Mouse (Mus musculus) yolk sac, embryonic 10.5 days (tissue): ENCODE data around the gene Galnt14.

ENCODE experiments used
- DNase-seq: peaks from one replicate; pipeline ENCODE4 v3.0.0-alpha.2; 2017; ENCODE audit warnings: low spot score

Gene Galnt14

DNA sequence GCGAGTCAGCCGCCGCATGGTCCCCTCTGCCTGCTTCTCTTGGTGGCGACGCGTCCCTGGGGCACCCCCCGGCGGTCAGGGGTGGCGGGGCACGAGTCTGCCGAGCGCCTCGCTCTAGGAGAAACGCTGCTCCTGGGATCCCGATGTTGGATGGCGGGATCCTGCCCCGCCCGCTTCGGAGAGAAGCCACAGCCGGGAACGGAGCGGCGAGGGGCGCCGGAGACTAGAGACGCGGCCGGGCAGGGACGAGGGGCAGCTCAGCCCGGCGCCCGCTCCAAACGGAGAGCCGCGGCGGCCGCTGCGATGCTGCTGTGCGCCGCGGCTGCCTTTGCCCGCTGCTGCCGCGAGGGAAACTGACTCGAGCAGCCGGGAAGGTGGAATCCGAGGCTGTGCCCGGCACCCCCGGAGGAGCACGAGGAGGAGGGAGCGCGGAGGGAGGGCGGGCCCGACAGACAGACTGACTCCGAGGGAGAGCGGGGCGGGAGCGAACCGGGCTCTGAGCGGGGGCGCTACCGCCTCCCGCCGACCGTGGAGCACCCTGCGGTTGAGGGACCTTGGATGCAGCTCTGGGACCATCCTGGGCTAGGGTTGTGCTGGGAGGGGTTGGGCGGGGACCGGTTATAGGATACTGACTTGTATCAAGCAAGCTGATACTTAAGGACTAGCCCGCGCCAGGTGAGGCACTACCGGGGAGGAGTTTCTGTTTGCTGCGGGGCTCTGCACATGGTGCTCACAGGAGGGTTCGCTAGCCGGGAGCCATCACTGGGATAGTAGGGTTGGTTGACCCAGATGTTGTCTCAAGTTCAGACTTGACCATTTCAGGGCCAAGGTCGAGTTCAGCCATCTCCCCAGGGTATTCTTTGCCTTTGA lies at the start of gene Galnt14:
Gene Galnt14, minus strand, starts transcription at position 412 of the 870 bp plus-strand sequence.
- peak; percentile 38 for DNase-seq

DNA sequence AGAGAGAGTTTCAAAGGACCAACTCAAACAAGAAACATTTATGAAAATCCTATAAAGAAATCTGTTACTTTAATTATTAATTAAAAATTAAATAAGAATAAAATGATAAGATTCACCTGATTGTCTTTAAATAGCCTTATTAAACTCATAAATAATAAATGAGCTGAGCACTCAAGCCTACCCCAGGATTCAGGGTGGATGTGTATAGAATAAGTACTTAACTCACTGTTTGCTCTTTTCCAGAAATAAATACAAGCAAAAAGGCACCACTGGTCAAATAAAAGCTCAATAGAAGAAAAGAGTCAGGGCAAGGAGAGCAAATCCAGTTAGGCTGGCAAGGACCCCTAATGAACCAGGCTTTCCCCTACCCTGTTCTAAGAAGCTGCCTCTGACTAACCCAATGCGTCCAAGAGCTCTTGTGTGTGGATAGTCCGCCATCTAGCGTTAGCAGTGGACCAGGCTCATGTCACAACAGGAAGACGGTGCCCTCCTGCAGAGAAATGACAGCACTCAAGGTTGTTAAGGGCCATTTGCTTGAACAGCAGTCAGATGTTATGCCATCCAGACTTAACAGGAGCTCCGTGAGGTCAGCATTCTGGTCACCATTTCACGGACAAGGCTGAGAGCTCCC lies 33.5 kb upstream of the Galnt14 start:
- peak; percentile 53 for DNase-seq

DNA sequence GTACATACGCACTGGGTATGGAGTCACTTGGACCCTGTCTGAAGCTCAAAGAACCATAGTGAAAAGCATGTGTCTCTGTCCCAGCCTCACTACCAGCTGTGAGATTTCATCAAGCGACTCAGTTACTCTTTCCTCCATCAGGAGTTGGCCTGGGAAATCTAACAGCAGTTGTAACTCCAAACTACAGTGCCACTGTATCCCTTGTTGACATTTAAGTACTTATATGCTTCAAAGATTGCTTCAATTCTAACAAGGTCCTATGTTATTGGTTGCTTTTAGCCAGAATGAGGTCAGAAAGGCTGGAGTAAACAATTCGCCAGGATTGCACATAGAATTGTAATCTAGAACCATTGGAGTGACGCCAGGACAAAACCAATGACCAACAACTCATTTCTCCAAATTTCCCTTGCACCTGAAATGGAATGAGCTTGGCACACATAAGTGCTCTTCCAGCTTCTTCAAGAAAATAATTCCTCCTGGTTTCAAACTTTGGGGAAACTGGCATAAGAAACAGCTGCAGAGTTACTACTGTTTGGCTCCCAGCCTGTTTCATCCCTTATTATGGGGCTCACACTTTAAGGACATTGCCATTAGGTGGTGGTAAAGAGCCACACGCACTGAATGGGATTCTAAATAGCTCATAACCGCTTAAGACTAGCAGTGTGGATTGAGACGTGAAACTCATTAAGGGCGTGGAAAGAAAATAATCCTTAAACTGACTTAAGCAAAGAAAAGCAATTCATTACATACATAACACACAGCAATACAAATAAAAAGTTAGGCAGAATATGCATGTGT lies 13.8 kb upstream of the Galnt14 start:
- no peak for DNase-seq

DNA sequence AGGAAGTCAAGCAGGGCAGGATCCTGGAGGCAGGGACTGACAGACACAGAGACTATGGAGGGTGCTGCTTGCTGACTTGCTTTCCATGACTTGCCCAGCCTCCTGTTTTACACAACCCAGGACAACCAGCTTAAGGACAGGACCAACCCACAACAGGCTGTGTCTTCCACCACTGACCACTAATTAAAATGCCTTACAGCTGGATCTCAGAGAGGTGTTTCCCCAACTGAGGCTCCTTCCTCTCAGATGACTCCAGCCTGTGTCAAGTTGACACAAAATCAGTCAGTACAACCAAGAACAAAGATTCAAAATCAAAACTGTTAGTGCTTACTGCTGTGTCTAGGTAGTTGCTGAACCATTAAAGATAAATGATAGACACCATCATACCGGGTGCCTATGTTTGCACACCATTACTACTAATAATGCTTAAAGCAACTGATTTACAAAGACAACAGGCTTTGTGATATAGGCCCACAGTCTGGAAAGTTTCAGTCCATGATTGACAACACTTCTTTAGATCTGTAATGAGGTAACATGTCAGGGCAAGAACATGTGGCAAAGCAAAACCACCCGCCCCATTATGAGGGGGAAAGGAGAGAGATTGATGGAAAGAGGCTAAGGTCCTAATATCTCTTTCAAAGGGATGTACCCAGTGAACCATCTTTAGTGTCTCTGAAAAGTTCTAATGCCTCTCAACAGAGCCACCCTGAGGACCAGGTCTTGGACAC lies 8.9 kb upstream of the Galnt14 start:
- DNase-seq = no peak

DNA sequence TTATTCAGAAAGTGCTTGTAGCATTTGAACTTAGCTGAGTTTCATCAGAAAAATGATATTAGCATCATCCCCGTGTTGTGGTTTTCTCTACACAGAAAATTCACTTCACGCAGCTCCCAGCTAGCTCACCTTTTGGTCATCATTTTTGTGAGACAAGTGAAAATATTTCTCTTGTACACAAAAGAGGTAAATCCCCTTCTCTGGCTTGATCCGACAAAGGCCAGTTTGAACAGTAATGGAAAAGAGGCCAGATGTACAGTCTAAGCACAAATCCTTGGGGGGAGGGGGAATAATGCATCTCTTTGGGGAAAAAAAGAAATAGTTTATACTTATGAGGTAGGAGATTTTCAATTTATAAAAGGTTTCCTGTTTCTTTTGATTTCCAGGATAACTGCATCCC lies 6.4 kb upstream of the Galnt14 start:
- no peak for DNase-seq

DNA sequence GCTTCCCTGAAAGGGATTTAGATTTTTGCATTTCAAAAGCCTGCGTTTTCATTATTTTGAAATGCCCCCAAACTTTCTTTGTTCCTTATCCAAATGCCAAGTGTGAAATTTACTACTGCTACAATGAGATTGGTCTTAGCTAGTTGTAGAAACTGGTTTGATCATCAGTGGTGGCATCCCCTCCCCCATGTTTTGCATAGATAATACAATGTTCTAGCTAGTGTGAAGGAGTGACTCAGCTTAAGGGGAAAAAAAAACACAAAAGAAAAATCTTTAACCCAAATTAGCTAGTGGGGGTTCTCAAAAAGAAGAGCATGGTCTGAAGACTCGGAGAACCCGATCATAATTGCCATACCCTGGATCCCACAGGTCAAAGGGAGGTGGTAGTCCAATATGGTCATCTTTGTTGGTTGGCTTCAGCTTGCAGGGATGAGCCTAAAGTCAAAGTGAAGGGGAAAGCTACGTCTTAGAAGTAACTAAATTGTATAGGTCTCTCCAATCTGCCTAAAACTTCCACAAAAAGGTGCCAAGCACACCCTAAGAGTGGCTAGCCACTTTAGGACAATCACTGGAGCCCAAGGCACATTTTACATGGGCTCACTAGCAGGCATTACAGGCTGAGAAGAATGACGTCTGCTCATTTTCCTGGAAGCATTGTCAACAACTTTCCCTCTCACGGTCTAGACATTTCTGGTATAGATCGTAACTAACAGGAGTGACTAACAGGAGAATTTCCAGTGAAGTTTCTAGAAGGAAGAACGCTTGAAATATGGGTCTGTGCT lies 4.4 kb upstream of the Galnt14 start:
- no peak for DNase-seq

DNA sequence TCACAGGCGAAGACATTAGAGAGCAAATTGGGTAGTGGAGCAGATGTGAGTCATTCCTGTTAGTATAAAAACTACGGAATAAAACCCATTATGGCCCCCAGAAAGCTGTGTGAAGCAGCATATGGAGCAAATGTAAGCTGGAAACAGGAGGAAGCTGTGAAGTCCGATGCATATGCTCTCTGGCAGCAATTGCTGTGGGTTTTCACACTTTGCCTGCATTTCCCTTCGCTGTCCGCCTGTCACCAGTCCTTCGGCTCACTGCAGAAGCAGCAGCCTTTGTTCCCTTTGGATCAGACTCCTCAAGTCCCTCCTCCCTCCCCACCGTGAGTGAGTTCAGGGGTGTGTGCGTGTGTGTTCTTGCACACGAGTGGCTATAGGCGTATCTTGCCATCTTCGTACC lies 3.1 kb upstream of the Galnt14 start:
- no peak for DNase-seq

DNA sequence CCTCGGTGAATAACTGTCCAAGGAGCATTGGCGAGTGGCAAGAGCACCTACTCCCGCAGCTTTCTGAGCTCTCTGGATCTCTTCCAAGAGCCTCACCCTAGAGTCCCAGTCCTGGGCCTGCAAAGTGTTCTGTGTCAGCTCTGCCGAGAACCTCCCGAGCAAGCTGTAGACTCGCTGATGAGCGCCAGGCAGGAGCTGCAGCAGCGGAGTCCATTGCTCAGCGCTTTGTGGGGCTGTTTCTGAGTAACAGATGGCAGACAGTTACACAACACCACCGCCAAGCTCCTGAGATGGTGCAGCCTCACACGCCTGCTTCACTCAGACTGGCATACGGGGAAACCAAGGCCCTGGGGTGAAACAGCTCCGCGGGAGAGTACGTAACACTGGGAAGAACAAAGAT lies 1.7 kb upstream of the Galnt14 start:
- no peak for DNase-seq

DNA sequence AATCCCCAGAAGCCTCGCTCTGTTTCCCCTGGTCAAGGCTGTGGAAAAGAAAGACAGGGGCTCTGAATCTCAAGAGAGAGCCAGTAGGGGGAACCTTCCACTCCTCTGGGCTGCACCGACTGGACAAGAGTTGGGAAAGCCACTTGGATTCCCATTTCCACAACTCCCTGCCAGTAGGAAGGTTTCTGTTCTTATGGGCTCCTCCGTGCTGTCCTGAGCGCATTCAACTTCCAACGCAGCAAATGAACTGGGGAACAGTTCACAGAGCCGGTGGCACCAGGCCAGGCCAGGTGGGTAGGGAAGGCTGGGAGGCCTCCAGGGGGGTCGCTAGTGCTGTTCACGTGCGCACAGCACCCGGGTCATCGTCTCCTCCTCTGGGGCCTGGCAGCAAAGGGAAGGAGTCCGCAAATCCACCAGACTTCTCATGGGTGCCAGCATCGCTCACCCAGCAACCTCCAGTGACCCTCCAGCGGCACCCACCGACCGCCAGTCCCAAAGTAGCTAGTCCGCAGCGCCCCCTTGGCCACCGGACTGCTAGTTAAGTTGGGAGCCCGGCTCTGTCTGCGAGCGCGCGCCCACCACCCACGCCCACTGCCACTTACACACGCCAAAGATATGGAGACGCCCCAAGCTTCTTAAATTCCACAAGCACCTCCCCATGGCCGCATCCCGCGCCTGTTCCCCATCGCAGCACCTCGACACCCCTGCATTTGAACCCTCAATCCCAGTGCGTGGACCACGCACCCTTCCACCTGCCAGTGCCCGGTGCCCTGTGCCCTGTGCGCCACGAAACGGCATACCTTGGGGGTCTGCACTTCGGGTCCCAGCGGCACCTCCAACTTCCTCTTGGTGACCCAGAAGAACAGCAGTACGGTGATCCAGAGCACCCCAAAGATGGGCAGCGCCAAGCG lies 867 bp downstream of the Galnt14 start:
- DNase-seq = peak; percentile 7

DNA sequence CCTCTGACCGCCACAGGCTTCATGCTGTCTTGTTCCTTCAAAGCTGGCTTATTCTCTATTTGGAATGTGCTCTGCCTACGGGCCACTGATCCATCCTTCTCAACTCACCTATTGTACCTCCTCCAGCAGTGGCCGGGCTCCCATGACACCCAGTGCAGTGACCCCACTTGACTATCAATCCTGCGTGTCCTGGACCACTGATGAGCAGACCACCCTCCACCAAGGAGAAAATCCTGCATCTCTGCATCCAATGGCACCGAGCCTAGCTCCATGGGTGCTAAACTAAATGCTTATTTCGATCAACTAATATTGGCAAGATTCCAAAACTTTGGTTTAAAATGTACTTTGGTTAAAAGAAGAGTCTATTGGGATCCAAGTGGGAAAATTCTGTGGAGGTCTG lies 1.8 kb downstream of the Galnt14 start:
- no peak for DNase-seq

DNA sequence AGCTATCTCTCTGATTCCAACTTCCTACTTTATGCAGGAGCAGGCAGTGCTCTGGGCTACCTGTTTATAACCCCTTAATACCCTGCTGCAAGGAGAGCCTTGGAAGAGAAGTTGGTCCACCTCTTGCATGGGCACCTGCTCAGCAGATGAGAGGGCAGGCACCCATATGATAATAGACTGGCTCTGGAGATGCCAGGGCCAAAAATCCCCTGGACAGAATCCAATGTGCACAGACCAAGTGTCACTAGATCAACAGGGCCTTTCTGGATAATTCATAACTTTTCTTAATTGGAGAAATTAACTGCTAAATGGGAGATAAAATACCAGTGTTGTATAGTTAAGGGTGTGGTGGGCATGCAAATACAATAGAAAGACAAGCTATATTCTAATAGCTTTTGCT lies 6.7 kb downstream of the Galnt14 start:
- DNase-seq = no peak

DNA sequence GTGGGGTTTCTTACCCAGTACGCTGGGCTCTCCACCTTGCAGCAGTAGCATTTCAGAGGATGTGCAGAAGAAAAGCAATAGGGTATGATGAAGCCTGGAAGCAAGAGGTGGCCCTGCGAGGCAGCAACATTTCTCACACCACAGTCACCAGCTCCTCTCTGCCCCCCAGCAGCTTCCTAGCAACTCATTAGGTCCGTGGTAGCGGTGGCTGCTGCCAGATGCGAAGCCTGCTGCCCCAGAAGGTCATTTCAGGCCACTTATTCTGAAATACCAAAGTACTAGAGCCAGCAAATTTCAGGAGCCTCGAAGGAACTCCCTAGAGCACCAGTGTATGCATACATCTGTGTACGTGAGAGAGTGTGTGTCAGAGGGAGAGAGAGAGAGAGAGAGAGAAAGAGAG lies 9.2 kb downstream of the Galnt14 start:
- DNase-seq = no peak

DNA sequence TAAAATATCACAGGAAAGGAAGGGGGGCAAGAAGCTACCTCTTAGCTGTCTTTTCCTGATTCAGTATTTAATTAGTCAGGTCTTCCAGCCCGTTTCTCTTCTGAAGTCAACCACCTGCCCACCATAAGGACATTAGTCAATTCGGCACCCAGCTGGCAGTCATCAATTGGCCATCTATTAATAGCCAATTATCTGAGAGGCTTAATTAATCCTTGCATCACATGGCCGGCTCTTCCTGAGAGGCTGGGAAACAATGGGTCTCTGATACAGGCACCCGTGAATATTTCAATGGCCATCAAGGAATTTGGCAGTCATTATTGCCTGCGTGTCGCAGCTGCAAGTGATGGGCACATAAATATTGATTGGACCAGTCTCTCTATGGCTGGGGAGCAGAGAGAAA lies 10.4 kb downstream of the Galnt14 start:
- no peak for DNase-seq

DNA sequence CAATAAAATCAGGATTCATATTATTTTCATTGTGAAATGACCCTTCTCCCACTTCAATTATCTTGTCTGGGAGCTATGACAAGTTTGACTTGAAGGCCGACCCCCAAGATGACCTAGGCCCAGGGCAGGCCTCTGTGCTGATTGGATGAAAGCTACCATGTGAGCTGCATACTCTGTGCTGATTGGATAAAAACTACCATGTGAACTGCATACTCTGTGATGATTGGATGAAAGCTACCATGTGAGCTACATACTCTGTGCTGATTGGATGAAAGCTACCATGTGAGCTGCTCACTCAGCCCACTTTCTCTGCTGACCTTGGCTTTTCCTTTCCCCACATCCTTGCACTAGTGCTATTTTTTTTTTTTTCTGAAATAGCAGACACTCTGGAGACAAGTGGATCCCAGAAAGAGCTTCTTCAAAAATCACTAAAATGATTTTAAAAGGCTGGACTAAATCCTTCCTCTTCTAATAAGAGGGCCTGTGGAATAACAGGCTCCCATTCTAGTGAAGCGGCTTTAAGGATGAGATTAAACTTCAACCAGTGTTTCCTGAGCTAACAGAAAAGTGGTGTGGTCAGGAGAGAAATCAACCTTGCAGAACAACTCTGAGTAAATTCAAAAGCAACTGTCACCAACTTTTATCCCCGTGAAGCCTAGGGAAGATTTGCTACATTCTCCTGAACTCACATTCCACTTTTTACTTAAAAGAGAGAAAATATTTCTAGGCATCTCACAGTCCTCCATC lies 15.9 kb downstream of the Galnt14 start:
- DNase-seq = no peak

DNA sequence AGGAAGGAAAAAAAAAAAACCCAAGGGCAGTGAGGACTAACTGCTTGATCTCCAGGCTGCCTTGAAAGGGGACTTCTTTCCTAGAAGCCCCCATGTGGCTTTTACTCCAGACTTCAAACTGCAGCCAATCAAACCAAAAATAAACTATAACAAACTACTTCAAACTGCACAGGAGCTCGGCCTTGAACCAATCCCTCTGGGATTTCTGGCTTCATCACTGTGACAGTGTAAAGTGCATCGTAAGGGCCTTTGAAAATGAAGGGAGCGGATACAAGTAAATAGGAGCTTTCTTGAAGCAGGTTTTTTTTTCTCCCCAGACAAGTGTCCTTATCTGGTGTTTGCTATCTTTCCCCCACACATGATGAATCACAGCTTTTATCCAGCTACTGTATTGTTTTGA lies 22.0 kb downstream of the Galnt14 start:
- no peak for DNase-seq

DNA sequence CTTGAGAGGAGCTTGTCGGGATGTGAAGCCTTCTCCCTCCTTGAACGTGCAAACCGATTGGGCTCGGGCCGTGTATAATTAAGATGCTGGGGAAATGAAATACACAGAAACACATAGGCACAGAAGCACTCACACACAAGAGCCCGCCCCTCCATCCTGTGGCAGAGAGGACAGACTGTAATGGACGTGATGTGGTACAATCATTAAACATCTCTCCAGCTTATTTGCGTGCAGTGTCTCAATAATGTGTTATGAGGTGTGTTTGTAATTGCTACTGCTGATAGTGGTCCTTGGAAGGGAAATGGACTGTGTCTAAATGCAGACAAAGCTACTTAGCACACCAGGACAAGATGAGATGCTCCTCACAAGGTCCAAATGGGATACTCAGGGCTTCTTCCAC lies 24.0 kb downstream of the Galnt14 start:
- no peak for DNase-seq

DNA sequence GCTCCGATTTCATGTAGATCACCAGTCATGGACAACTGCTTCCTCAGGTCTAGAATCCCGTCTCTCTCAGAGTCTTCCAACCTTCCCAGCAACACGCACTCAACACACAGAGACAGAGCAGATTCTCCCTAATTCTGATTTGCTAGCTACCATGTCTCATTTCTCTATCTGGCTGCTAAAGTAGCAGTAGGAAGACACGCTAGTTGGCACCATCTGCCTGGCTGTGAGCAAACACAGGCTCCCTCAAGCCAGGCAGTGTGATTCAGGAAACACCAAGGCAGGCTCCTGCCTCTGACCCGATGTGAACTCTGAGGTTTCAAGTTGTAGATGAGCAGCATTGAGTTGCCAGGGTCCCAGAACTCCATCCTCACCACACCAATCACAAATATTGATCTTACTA lies 25.5 kb downstream of the Galnt14 start:
- DNase-seq = peak; percentile 9

DNA sequence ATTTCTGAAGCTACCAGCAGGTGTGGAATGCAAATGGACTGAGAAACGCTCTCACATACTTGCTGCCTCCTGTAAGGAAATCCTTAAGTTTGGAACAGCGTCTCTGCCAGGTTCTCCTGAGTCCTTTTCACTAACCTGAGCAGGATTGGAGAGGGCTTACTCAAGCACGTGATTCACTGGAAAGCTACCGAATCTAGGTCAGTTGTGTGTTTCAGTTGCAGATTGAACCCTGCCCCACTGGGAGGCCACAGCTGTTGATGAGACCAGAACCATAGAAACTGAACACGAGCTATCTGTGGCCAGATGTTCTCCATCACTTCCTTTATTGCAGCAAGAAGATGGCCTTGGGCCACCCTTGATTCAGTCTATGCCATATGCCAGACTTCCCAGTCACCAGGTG lies 38.3 kb downstream of the Galnt14 start:
- no peak for DNase-seq

DNA sequence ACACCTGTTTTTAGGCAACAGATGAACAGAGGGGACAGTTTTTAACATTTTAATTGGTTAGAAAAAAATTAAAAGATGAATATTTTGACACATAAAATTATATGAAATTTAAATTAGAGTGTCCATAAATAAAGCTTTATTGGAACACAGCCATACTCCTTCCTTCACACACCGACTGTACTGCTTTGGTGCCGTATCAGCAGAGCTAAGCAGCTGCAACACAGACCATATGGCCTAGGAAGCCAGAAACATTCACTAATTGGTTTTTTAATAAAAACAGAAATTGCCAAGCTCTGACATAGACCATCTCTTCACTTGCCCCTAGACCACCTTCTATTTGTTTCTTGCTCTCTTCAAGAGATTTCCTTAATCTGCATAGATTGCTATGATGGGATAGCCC lies 40.2 kb downstream of the Galnt14 start:
- DNase-seq = no peak

DNA sequence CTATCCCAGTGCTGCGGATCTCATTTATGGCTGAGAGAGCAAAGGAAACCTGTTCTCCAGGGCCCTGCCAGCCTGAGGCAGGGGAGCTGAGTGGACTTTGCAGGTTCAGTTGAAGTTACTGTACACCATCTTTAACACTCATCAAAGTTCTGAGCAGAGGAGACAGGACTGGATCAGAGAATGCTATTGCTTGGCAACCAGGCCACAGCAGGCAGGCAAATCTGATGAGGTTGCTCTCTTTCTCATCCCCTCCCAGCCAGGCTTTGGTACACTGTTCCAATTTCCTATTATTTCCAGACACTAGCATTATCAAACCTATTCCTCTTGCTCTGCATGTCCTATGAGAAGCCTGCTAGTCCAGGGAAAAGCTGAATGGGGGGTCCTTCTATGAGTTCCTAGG lies 41.3 kb downstream of the Galnt14 start:
- no peak for DNase-seq
